Mouse (Mus musculus) adrenal gland, adult 2 months (tissue): ENCODE measurements around the gene Prss30. TPM values are rescaled to one million over a fixed set of nuclear protein-coding genes. Genes with fewer than 3 reads are reported as not detected.

Experiments
- DNase-seq: peaks from one replicate; pipeline ENCODE4 v3.0.0; 2021
- long read RNA-seq: library from polyadenylated mRNA; stranded (forward); transcript quantifications from one replicate; pipeline ENCODE4 v2.0.0, GENCODE M21; 2021
- polyA plus RNA-seq: library from polyadenylated mRNA; depleted of rRNA; stranded (reverse); fragments of >200 nt; gene quantifications from 2 replicates; pipeline ENCODE4 v1.2.3, GENCODE M21; 2012; rRNA removed
- total RNA-seq, 2 experiments: library from RNA; stranded (reverse); gene quantifications; 2 replicates each; pipeline ENCODE4 v1.2.3; 2021

Prss30 gene
- total RNA-seq (under 1 TPM; 0.21 to 0.26 TPM), polyA plus RNA-seq (0.63 and 0.74 TPM in 2 replicates)
- long read RNA-seq, result 0 reads

DNA sequence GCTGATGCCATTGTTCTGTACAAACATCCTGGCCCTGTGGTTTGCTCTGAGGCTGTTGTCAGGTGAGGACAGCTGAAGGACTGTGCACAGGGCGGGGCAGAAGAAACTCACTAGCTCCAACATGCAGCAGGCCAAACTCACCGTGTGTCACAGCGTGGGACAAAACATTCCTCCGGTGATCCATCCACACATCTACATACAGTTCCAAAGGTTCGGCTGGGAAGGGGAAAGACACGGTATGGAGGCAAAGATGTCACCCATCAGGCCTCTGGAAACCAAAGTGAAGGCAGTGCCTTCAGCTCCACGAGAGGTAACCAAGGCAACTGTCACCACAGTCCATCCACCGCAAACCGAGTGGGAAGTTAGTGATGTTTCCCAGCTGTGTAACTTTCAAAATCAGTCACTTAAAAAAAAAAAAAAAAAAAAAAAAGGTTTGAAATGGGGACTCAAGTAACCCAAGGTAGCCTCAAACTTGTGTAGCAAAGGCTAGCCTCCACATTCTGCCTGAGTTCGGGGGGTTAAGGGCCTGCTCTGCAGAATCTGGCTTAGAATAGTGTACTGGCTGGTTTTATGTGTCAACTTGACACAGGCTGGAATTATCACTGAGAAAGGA lies at the start of gene Prss30:
Gene Prss30 (minus strand): TSS at position 270 of the 613 bp plus-strand sequence.
- DNase-seq, result no peak

DNA sequence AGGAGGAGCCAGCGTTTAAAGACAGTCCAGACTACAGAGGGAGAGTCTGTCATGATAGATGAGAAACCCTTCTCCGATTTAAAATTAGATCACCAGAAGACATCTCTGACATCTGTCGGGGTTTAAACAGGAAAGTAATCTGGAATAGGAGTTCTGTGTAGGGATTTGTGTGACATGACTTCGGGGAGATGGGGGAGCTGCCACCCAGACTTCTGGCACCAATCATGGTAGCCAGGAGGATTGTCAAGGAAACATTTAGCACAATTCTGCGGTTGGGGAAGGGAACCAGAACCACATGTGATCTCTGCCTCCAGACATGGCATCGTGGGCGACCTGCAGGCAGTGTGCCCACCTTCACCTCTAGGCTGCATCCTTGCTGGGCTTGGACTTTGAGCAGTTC lies 49.1 kb upstream of the Prss30 start:
- no peak for DNase-seq

DNA sequence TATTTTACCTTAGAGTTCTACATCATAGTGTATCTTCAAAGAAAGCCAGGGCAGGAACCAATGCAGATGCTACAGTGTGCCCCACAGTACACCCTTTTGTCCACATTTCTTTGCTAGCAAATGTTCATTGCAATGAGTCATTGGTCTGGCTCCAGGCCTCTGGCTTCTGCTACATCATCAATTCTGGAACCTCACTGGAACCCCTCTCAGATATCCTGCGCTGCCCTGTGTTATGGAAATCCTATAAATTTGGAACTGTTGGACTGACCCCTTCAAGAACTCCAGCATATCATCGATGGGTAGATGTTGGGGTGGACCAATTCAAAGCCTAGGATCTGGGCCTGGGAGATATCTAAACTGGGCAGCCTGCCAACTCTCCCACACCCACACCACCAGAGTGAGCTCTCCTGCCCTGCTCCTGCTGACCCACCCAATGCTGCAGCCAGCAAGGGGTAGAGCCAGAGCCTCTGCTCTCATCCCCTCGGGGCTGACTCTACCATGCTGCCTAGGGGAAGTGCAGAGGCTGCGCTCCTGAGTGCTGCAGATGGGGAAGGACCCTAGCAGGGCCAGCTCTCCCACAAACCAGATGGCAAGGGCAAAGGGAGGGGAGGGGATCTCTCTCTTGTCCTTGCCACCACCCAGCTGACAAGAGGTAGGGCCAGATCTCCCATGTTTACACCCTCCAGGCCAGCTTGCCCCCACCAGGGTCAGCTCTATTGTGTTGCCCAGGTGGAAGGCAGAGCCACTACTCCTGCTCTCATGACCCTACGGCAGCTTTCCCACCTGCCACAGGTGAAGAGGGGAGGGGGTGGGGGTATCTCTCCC lies 41.2 kb upstream of the Prss30 start:
- DNase-seq, result peak; percentile 30

DNA sequence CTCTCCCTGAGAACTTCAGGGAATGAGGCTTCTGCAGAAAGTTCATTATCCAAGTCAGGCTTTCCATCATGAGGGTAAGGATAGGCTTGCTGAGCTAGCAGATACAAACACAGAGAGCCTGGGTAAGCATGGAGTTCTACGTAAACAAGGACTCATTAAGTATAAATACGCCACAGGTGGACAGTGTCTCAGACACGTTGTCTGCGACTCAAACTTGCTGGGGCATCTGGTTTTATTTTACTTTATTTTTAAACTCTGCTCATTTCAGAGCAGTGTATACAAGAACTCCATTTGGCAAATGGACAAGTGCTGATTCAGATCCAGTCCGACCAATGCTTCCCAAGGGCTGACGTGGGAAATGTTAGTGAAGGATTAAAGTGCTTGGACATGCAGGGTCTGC lies 40.3 kb upstream of the Prss30 start:
- DNase-seq, result no peak

DNA sequence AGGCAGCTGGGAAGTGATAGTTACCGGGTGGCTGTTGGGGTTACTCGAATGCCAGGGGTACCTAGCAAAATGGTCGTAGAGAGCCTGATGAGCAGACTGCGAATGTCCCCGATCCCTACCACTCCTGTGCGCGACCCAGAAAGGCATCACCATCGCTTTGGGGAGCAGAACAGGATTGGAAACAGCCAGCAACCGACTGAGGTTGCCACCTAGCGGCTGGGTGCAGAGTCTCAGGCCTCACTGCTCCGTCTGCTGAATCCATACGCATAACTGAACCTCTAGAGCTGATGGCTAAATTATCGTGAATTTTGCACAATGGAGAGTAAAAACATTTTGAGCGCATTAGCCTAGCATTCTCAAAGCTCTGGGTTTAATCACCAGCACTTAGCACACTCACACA lies 35.4 kb upstream of the Prss30 start:
- DNase-seq, result peak; percentile 51

DNA sequence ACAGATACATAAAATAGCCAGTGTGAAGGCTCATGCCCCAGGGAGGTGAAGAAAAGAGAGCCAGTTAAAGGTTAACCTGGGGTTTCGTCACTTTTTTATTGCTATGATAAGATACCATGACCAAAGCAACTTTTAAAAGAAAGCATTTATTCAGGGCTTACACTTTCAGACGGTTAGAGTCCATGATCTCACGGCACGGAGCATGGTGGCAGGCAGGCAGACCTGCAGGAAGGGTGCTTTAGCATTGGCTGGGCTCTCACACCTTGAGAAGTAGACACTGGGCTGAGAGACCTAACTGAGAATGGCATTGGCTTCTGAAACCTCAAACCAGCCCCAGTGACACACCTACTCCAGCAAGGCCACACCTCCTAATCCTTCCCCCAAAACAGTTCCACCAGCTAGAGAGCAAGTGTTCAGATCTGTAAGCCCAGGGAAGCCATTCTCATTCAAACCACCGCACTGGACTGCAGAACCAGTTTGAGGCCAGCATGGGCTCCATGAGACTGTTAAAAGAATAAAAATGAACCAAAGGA lies 34.1 kb upstream of the Prss30 start:
- no peak for DNase-seq

DNA sequence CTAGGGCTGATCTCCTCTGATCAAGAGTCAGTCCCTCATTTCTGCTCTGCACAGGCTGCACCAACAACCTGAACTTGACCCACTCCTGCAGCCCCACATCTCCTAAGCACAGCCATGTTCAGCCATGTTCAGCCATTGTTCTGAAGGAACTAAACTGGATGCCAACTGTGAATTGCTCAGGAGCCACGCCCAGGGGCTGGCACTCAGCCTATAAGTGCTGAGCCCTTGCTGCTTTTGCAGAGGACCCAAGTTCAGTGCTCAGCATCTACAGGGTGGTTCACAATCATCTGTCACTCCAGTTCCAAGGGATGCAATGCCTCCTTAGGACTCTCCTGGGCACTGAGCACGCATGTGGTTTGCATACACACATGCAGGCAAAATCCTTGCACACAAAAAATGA lies 32.6 kb upstream of the Prss30 start:
- no peak for DNase-seq

DNA sequence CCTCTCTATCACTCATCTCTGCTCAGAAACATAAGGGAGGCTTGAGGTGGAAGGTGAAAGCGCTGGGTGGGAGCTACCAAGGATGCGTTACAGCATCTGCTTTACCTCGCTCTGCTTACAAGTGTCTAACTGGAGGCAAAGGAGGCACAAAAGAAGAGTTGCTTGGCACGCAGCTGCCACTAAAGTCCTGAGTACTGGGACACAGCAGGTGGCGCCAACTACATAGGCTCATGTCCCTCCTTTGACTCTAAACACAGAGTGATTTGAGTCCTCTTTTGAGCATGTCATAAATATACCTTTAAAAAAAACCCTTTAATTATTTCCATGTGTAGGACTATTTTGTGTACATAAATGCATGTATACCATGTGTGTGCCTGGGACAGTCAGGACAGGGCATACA lies 29.3 kb upstream of the Prss30 start:
- DNase-seq, result no peak

DNA sequence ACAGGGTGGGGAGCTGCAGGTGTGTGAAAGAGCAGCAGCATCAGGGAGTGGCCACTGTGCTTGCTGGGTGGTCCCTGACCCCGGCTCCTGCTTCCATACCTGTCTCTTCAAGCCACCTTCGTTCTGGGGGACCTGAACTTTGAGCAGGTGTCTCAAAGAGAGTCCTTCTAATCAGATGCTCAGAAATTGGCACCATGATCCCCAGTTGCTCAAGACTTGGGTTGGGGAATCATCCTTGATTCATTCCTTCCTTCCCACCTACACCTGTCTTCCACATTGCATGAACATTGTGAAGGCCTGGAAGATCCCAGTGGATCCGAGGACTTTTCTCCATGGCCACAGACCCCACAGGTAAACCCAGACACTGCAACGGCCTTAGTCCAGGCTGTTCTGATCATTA lies 27.7 kb upstream of the Prss30 start:
- DNase-seq, result no peak

DNA sequence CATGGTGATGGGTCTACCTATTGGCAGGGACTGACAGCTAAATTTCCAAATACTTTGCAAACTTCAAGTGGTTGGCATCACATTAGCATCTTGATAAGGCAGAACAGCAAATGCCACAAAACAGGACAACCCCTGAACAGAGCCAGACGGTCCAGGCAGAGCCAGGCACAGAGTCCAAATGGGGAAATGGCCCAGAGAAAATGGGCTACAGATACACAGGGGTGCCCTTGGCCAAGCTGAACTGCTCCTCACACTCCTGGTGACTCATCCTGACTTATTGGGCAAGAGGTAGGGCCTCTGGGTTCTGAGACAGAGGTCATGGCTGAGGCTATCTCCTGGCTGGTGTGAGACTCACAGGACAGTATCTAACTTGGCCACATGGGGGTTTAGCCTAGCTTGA lies 27.0 kb upstream of the Prss30 start:
- DNase-seq, result peak; percentile 92

DNA sequence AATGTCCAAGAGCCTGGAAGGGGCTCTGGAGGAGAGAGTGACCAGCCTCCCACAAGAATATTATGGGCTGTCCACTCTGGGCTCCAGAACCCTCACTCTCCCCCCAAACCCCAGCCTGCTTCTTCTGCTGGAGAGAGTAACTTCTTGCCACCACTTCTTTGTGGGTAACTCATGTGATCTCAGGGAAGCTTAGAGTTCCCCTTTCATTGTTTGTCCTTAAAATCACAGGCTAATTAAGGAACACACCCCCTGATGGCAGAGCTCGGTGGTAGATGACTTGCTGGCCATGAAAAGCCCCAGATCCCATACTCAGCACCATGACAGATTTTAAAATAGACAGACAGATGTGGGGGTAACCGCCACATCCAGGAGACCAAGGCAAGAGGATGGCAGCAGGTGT lies 26.6 kb upstream of the Prss30 start:
- no peak for DNase-seq

DNA sequence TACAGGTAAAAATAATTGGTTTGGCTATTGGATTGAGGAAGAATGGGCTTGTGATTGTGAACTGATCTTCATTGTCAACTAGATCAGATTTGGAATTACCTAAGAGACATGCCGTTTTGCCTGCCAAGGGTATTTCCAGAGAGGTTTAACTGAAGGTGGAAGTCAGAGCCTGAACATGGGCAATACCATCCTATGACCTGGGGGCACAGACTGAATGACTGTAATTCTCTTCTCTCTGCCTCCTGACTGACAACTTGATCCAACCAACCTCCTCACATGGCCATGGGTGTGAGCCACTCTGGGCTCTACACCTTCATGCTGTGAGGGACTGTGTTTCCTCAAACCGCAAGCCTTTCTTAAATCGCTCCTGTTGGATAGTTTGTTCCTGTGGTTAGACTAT lies 24.7 kb upstream of the Prss30 start:
- DNase-seq, result no peak

DNA sequence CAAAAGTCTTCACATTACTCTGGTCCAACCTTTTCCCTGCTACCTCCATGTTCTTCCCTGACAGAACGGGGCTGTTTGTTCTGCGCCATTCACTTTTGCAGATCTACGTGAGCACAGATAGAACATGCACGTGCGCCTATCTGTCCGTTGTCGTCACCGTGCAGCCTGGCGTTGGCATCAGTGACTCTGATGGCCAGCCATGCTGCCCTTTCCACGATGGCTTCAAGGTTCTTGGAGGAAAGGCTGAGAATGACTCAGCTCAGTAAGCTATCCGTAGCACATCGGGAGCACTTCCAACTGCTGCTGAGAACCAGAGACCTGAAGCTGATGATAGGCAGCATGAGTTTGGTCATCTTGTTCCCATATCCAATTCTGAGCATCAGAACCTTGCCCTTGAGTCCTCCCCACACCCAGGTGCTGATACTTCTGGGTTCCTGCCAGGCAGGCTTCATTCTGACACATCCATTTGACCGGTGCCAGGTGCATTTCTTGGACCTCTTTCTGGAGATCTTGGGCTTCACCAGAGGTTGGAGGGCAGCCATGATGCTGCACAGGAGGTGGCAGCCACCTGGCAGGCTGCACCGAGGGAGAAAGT lies 23.8 kb upstream of the Prss30 start:
- DNase-seq, result peak; percentile 83

DNA sequence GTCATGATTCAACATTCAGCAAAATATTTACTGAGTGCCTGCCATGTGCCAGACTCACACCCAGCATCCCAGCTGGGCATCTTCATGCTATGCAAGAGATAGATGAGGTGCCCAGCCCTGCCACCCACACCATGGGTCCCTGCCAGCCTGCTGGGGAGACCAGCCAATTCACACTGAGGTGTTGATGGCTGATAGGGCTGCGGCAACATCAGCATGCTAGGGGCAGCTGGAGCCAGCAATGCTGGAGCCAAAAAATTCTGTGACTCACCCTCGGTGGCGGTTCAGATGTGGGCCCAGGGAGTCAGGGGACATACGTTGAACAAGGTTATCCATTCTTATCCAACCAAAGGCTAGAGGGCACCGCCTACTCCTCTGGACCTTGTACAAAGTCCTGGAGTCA lies 20.0 kb upstream of the Prss30 start:
- DNase-seq, result peak; percentile 81

DNA sequence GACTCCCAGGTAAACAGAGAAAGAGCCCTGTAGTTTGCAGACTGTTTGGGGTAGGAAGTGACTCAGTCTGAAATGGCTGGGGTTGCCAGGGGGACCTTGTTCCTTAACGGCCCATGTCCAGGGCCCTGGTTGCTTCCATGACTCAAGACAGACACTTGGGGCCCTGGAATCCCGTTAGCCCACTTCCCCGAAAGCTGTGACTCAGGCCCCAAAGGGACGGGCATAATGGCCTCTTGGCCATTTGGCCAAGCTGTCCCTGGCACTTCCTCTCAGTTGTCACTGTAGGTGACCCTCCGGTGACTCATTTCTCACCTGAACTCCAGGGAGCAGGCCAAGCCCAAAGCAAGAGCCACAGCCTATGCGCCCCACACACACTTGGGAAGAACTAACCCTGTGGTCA lies 18.0 kb upstream of the Prss30 start:
- no peak for DNase-seq

DNA sequence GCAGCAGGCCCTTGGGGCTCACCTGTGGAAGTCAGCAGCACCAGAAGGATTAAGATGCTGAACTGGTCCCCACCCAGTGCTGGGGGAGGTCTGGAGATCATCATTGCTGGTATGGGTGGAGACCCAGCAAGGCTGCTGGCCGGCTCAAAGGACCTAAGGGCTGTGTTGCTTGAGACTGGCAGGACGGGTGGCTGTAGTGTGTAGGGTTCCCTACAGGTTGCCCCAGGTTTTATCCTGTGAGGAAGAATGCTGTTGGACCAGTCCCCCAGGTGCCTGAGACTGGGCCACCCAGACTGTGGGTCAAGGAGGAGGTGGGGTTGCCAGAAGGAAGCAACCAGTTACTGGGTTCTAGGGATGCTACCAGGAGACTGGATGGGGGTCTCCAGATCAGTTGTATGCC lies 17.5 kb upstream of the Prss30 start, which contains the start of gene Prss22:
Gene Prss22 (minus strand): TSS at position 200 of the 400 bp plus-strand sequence.
- DNase-seq, result no peak

DNA sequence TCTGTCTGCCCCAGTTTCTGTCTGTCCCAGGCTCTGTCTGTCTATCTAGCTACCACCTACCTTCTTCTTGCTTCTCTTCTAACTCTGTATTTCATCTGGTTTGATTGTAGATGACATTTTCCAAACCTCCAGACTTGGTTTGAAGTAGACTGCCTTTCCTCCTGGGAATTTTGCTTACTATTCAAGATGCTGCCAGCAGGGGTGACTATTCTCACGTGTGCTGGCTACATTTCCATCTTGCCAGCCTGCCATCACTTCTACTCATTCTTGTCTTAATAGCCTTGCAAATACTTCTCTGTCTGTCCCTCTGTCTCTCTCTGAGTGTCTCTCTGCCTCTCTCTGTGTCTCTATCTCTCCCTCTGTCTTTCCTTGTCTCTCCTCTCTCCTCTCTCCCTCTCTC lies 15.1 kb upstream of the Prss30 start:
- no peak for DNase-seq

DNA sequence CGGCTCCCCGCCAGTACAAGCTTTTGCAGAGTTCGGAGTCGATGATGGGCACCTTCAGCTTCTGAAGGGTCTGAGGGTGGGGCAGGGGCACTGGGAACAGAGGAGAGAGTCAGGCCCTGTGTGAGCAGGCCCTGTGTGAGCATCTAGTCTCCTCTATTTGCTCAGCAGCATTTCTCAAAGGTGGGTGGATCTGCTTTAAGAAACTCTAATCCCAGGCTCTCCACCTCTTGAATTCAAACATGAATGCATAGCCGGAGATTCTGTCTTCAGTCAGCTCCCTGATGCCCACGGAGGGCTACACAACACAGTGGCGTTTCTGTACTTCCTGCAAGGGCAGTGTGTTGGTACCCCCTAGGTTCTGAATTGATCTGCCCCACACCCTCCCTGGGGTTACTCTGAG lies 14.3 kb upstream of the Prss30 start:
- no peak for DNase-seq

DNA sequence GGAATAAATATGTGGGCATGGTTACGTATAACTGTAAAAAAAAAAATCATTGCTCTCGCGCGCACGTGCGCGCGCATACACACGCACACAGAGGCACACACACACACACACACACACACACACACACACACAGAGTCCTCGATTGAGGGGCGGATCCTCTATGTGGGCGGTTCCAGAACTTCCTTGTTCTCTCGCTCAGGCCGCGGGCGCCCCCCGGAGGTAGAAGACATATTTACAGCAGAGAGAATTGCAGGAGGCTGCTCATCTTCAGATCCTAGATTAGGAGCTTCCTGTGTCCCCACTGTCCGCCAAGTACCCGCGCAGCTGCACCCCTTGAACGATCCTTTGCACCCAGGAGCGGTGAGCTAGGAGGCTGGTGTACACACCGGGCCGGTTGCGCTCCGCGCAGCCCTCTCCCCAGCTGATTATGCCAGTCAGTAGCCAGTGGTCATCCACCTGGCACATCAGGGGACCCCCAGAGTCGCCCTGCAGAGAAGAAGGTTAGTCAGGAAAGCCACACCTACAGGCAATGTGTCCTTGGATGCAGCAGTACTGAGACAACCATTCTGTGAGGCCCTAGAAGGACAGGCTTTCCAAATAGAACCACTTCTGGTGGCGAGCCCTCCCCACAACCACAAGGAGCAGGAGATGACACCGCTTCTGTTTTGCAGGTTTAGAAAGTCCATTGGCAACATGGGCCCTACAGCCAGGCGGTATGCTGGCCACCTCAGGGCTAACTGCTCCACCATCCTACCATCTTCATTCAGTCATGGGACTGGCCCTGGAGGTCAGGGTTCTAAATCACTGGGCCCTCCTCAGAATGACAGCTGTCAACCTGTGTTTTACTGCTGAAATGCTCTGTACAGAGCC lies 13.4 kb upstream of the Prss30 start:
- peak; percentile 93 for DNase-seq

DNA sequence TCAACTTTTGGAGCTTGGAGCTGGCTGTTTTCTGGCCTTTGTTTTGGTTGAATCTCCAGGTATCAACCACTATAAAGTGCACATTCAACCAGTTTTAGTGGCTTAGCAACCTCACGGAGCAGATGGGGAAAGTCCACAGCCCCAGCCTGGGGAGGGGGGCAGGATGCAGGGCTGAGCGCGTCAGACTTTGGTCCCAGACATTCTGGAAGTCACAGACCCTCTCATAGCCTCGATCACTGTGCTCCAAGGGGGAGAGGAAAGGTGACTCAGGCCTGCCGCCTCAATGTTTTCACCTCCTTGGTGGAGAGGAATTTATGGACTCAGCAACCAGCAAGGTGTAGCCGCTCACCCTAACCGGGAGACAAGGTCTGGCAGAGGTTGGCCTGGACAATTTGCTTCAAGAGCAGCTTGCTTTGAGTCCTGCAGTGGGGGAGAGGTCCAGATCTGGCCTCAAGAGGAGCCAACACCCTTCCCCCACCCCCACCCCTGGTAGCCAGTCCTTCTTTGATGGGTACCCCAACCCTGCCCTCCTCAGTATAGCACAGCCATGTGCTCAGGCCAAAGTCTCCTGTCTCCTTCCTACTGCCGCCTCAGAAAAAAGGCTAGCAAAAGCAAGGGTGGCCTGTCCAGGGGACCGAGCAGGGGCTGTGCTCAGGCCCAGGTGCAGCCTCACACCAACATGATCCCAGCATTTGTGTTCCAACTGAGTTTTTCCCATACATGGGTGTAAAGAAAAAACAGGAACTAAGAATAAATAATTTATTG lies 12.6 kb upstream of the Prss30 start:
- DNase-seq, result no peak

DNA sequence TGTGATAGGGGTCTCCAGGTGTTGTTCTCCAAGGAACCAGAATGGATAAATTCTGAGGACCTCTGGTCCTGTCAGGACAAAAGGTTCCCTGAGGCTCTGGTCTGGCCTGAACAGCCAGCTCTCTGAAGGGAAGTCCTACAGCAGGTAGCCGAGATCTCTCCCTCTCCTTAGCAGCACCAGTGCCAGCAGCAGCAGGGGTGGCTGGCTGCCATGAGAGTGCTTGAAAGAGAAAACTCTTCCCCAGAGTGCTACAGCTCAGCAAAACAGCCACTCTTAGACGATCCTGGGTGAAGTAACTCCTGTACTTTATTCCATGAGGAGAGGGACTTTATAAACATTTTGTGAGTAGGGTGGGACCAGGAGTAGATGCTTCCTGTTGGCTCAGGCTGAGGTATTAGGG lies 9.4 kb upstream of the Prss30 start:
- DNase-seq, result no peak
